Mouse (Mus musculus) monocyte, adult 5-6 weeks (primary cell): ENCODE data around the gene Ssc4d. TPM values are rescaled to one million over a fixed set of nuclear protein-coding genes. Genes with fewer than 3 reads are reported as not detected.

Experiments used
- ATAC-seq: fragments of 153-309, 156-312 bp; replicated peaks from 2 replicates; pipeline ENCODE4 v1.8.0; 2017; ENCODE audit warnings: mild to moderate bottlenecking; ENCODE audit not compliant: low TSS enrichment, insufficient number of reproducible peaks, severe bottlenecking, poor library complexity, low FRiP score
- total RNA-seq: library from RNA; stranded (forward); fragments of 200-1000, 200-491, 200-594 nt; gene quantifications from 3 replicates; pipeline ENCODE4 v1.2.3, GENCODE M21; 2017

The Ssc4d gene
- total RNA-seq, 1 experiment from 2014 or later, result 1.5 TPM

GRCm38 (mm10) chr5:135917327-135918058, 56.8 kb downstream of the Ssc4d start:
- ATAC-seq, result no peak

- ATAC-seq, result no peak
Measured at GRCm38 (mm10) chr5:135916601-135917000, 57.7 kb downstream of the Ssc4d start.

- no peak for ATAC-seq
Measured at GRCm38 (mm10) chr5:135916051-135916565, 58.2 kb downstream of the Ssc4d start.

- peak; percentile 63 for ATAC-seq
Measured at GRCm38 (mm10) chr5:135914156-135914555, 60.2 kb downstream of the Ssc4d start.

- no peak for ATAC-seq
Measured at GRCm38 (mm10) chr5:135913201-135913600, 61.1 kb downstream of the Ssc4d start.

- no peak for ATAC-seq
Measured at GRCm38 (mm10) chr5:135911633-135912220, 62.6 kb downstream of the Ssc4d start.

- no peak for ATAC-seq
Measured at GRCm38 (mm10) chr5:135910813-135911212, 63.5 kb downstream of the Ssc4d start.

Other genes starting within 250 kb of the Ssc4d start
- 16.5 to 34.4 TPM (median 19.1 TPM) in 3 replicates for gene Tmem120a, start 230.1 kb downstream of the Ssc4d start, total RNA-seq
- 1.5 TPM in 1 of 3 replicates, not detected in the others for gene Styxl1, start 196.1 kb downstream of the Ssc4d start, total RNA-seq
- gene Mdh2, start 196.1 kb downstream of the Ssc4d start, total RNA-seq, result 86.0 to 121 TPM (median 119 TPM) in 3 replicates
- gene Srrm3, start 167.6 kb downstream of the Ssc4d start, total RNA-seq, result not detected in 3 replicates
- gene Hspb1, start 86.6 kb downstream of the Ssc4d start, total RNA-seq, result 1.9 TPM in 1 of 3 replicates, not detected in the others
- 86.4 to 119 TPM (median 100 TPM) in 3 replicates for gene Ywhag, start 39.9 kb downstream of the Ssc4d start, total RNA-seq
- gene Zp3, start 5.6 kb upstream of the Ssc4d start, total RNA-seq, result not detected in 3 replicates
- gene Dtx2, start 20.3 kb upstream of the Ssc4d start, total RNA-seq, result 5.4 to 11.2 TPM (median 6.8 TPM) in 3 replicates
- not detected in 3 replicates for gene Upk3b, start 64.0 kb upstream of the Ssc4d start, total RNA-seq
- gene Upk3bl, start 80.0 kb upstream of the Ssc4d start, total RNA-seq, result not detected in 3 replicates
- gene Rasa4, start 109.4 kb upstream of the Ssc4d start, total RNA-seq, result 20.8 to 45.1 TPM (median 32.3 TPM) in 3 replicates
- gene Polr2j, start 142.1 kb upstream of the Ssc4d start, total RNA-seq, result 80.7 to 92.5 TPM (median 81.7 TPM) in 3 replicates
- gene Lrwd1, start 161.5 kb upstream of the Ssc4d start, total RNA-seq, result 20.4 to 31.1 TPM (median 22.4 TPM) in 3 replicates
- gene Alkbh4, start 161.6 kb upstream of the Ssc4d start, total RNA-seq, result 8.4 to 14.0 TPM (median 11.1 TPM) in 3 replicates
- 49.2 to 68.3 TPM (median 57.3 TPM) in 3 replicates for gene Orai2, start 196.2 kb upstream of the Ssc4d start, total RNA-seq
- gene Prkrip1, start 224.4 kb upstream of the Ssc4d start, total RNA-seq, result 11.6 to 44.1 TPM (median 27.7 TPM) in 3 replicates